Mouse (Mus musculus) spleen, postnatal 36 days (tissue): ENCODE measurements around the gene Cxcr5.

Source experiments
- DNase-seq, 2 experiments: peaks; one replicate each; pipeline ENCODE4 v3.0.0; 2022; ENCODE audit warnings: low spot score in 2 of 2, mixed read lengths in 1 of 2

Cxcr5 gene

GRCm38 (mm10) chr9:44509487-44510354, 52.0 kb downstream of the Cxcr5 start:
- DNase-seq = peak; percentile 76 to 81

GRCm38 (mm10) chr9:44508721-44509486, 52.8 kb downstream of the Cxcr5 start:
- DNase-seq = no peak

- DNase-seq = no peak
Observed at GRCm38 (mm10) chr9:44508124-44508619, 53.5 kb downstream of the Cxcr5 start.

GRCm38 (mm10) chr9:44507345-44507744, 54.3 kb downstream of the Cxcr5 start:
- no peak for DNase-seq

GRCm38 (mm10) chr9:44506566-44506965, 55.1 kb downstream of the Cxcr5 start:
- DNase-seq = no peak

GRCm38 (mm10) chr9:44505824-44506467, 55.7 kb downstream of the Cxcr5 start:
- DNase-seq = no peak

- DNase-seq = no peak
Observed at GRCm38 (mm10) chr9:44504893-44505823, 56.5 kb downstream of the Cxcr5 start.

GRCm38 (mm10) chr9:44502006-44502405, 59.7 kb downstream of the Cxcr5 start:
- peak; percentile 72 to 80 for DNase-seq

- no peak for DNase-seq
Observed at GRCm38 (mm10) chr9:44501206-44501879, 60.3 kb downstream of the Cxcr5 start.

GRCm38 (mm10) chr9:44500638-44501175, 61.0 kb downstream of the Cxcr5 start:
- DNase-seq = no peak

GRCm38 (mm10) chr9:44500163-44500533, 61.5 kb downstream of the Cxcr5 start:
- no peak for DNase-seq

- no peak for DNase-seq
Observed at GRCm38 (mm10) chr9:44499356-44500162, 62.1 kb downstream of the Cxcr5 start.

GRCm38 (mm10) chr9:44498421-44499355, 63.0 kb downstream of the Cxcr5 start:
- no peak for DNase-seq

- no peak for DNase-seq
Observed at GRCm38 (mm10) chr9:44497624-44498377, 63.9 kb downstream of the Cxcr5 start.

- no peak for DNase-seq
Observed at GRCm38 (mm10) chr9:44496803-44497461, 64.7 kb downstream of the Cxcr5 start.

GRCm38 (mm10) chr9:44495810-44496344, 65.8 kb downstream of the Cxcr5 start:
- no peak for DNase-seq
